Mouse (Mus musculus): ENCODE measurements around the gene Shank2. TPM values are rescaled to one million over a fixed set of nuclear protein-coding genes. Genes with fewer than 3 reads are reported as not detected.
A peak's percentile ranks its signal among the peaks of the same experiment; 100 is the strongest.

Gene Shank2
- total RNA-seq, 4 experiments from 2014 or later: 15.1 to 28.5 (median 23.6) TPM

DNA sequence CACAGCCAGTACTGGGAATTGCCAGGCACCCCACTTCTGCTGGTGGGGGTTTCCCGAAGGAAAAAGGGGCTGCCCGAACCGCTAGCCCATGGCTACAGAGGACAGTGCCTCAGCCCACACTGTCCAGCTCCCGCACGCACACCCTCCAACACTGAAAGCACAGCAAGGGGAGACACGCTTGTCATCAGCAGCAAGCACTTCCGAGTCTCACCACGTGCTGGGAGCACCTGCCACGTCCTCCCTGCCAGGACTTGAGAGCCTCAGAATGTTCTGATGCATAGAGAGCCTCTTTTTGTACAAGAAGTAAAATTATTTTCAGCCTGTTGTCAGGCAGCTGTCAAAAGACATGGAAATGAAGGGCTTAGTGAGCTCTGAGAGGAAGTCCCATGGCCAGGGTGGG is 169.0 kb downstream of the Shank2 start:
- DNase-seq: no peak

DNA sequence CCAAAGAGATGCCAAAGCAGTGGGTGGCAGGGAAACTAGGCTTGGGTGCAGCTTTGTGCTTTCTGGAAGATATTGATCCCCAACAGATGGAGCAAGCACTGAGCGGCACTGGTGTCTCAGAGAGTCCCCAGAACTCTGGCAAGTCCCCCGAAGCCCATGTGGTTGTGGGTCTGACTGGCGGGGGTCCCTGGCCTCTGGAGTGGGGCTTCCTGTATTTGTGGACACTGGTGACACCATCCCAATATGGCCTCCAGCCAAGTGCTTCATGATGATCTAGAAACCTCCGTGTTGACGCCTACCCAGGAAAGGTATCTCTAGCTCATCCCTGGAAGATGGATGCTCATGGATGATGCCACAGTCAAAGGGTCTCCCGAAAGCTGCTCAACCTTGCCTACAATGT is 172.1 kb downstream of the Shank2 start:
- DNase-seq: no peak

DNA sequence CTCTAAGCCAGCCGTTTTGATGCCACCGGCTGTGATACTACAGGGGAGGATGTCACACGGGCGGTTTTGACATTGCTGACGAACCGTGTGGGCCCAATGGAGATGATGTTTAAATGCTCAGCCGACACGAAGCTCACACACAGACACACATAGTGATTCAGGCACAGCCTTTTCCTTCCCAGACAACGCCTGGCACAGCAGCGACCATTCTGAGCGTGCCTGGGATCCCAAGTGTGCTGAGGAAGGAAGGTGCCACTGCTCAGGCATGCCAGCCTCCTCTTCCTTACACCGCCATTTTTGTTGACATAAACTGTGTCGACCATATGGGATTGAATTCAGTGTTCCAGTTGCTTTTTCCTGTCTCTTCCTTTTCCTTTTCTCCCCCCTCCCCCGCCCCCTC is 172.6 kb downstream of the Shank2 start:
- DNase-seq: no peak

DNA sequence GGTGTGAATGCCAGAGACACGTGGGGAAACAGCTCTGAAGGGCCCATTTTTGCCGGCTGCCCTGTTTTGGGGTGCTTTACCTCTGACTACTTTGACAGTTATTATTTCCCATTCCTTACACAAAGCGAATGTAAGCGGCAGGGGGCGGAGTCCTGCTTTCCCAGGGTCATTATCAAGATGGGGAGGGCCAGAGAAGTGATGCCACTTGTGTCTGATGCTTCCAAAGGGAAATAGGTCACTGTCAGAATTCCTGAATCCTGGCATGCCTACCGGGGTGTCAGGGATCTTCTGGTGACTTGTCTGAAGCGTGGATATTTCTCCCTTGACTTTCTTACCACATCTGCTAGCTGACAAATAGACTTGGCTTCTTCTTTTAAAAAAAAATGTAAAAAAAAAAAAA is 173.3 kb downstream of the Shank2 start:
- DNase-seq: no peak

DNA sequence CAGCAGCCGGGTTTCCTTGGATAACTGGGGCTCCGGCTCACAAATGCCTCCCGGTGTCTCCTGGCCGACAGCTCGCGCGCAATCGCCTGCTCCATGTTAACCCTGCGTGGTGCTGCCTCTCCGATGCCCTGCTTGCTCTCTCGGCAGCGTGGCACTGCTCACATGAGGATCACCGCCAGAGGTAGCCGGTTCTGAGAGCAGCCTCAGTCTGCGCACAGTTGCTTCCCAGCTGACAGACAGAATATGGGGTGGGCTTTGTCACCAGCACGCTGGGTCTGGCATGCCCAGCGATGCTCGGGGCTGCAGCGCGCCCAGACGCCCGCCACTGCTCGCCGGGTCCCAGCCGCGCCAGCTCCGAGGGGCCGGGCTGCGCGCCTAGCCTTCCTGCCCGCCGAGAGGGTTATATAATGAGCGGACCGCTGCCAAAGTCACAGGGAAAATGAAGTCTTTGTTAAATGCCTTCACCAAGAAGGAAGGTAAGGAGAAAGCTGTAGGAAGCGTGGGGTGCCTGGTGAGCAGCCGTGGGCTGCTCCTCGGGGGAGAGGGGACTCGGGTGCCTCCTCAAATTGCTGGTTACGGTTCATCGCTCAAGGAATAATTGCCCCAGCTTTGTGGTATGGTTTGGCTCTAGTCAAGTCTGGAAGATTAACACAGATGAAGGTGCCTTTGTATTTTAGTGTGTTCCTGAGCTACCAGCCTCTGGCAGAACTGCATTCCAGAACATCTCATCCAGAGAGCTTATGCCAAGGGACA is 173.9 kb downstream of the Shank2 start:
- no peak for DNase-seq

DNA sequence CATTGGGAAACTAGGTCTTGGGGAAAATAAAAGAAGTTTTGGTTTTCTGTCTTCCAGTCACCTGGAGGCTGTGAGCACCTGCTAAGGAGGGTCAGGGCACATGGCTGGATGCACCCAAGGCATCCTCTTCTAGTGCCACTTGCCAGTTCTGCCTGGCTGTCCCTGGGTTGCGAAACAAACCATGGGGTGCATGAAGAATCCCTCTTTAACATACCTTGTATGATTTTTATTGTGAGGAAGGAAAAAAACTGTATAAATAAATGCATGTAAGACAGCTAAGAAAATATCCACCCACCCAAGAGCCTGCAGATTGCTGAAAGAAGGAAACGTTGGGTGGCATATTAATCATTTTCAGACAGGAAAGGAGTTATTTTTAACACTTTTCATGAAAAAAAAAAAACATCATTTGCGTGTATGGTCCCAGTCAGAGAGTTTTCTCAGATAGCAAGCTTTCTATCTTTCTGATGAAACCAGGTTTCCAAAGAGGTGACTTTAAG is 174.6 kb downstream of the Shank2 start:
- no peak for DNase-seq

DNA sequence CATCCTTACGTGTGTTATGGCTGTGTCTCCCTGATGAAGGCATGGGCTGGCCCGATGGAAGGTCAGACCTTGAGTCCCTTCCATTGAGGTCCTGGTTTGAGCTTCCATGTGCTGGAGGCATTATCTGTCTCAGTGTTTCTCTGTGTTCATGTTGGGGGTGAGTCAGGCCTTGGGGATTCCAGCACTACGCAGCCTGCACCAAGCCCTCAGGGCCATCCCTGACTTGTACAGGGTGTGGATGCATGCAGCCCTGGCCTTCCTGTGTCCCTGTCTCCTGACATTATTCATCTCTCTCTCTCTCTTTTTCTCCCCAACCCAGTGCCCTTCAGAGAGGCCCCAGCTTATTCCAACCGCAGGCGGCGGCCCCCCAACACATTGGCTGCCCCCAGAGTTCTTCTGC is 177.7 kb downstream of the Shank2 start:
- DNase-seq: peak; percentile 56

DNA sequence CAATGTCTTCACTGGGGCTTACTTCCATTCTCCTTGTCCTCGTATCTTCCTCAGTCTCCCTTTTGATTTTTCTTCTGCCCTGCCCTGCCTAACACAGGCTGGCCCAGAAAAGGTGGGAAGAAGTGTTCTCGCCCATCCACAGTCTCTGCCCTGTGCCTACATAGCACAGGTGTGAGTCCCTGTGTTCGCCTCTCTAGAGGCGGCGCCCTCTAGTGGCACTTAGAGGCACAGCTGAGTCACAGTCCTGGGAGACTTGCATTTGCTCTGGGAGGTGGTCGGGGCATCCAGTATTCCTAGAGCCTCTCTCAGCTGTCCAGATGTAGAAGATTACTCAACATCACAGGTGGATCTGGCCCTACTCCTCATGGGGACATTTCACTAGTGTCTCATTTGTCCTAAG is 179.2 kb downstream of the Shank2 start:
- peak; percentile 24 for DNase-seq

DNA sequence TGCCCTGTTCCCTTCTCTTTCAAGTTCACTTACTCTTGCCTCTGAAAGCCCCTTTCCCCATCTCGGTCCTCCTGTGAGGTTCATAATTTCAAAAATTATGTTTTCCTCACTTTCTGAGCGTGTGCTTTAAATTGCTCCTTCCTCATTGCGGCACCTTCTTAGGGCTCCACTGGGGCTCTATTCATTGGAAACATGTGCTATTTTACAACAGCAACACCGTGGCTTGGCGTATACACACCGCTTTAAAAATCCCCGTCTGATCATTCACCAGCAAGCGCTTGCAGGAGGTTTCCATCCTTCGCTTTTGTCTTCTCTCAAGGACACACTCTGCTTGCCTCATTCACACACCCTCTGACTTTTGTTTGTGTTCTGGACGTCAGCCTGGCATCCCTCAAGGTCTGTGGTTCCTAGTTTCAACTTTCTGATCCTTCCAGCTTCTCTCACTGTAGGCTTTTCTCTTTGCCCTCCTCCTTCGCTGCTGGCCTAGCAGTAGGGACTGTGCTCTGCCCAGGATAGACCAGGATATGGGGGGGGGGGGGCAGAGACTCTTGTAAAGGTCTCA is 186.2 kb downstream of the Shank2 start:
- DNase-seq: peak; percentile 69

DNA sequence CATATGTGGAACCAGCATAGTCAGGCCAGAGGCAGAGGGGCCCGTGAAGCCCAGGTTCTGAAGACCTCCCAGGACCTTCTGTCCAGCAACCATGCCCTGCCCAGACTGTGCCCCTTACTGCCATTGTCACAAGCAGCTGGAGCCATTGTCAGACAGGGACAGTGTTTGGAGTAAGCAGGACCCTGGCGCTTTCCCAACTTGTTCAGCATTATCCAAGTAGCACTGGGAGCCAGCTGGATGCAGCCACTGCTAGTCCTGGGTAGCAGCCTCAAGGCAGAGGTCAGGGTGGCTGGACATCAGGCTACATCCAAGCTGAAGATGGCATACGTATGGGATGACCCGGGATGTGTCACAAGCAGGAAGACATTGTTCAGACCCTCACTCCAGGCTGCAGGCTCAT is 187.7 kb downstream of the Shank2 start:
- no peak for DNase-seq

DNA sequence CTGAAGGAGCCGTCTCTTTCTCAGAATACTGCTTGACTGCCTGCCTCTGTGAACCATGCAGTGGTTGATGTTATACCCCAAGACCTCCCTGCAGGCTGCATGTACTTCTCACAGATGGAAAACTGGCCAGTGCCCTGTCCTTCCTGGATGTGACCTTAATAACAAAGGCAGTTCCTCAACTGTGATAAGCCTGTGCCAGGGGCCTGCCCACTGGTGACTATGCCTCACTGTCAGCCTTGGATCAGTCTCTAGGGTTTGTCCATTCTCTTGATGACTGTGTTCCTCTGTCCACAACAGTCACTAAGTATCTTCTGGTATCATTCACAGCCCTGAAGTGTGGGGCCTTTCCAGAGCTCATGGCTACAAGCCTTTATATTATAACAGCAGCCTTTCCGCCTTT is 196.8 kb downstream of the Shank2 start:
- DNase-seq: peak; percentile 77

DNA sequence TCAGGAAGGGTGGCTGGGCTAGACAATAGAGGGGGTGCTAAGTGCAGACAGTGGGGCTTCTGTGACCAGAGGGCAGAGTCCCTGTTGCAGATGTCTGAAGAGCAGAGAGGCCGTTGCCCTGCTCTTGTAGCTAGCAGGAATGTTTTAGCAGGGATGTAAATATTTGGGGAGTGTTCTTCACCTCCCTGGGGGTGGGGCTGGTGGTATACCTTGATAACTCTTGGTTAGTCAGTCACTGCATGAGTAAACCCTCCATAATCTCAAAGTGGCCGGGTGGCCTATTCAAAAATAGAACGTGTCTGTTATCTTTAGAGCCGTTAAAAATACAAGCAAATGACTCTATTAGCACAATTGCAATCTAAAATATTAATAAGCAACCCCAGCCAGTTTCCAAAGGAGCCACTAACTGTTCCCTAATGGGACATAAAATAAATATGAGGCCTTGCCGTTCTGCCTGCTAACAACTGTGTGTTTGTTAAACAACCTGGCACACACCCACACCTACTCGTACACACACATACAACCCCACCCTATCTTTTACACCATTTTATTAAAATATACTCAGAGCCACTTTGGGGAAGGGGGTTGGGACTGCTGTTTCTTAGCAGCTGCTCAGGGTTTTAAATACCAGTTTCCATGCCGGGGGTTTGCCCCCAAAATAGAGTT is 200.4 kb downstream of the Shank2 start:
- DNase-seq: no peak

DNA sequence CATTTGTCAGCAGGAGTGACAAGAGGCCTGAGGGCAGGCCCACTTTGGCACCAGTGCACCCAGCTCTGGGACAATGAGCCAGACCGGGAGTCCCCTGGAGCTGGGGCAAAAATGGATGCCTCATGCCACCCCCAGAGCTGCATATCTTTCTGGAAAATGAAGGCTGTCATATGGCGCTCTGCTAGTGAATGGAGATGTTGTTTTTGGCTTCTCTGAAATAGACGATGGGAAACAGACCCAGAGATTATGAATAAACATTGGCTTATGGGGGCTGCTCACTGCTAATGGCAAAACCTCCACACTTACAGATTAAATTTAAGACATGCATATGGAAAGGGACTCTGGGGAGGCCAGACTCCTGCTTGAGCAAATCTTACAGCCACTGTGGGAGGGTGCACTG is 202.6 kb downstream of the Shank2 start:
- DNase-seq: no peak

DNA sequence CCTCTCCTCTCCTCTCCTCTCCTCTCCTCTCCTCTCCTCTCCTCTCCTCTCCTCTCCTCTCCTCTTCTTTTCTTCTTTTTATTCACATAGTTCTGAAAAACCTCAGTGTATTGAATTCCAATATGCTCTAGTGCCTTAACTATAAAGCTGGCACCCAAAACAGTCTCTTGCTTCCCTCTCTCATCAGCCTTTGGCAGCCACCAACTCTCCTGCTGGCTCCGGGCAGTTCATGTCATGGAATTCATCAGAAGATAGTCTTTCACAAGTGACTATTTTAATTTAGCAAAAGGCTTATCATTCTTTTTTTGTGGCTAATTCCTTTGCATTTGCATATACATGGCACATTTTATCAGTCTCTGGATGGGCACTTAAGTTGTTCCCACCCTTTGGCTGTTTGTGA is 203.4 kb downstream of the Shank2 start:
- DNase-seq: no peak

DNA sequence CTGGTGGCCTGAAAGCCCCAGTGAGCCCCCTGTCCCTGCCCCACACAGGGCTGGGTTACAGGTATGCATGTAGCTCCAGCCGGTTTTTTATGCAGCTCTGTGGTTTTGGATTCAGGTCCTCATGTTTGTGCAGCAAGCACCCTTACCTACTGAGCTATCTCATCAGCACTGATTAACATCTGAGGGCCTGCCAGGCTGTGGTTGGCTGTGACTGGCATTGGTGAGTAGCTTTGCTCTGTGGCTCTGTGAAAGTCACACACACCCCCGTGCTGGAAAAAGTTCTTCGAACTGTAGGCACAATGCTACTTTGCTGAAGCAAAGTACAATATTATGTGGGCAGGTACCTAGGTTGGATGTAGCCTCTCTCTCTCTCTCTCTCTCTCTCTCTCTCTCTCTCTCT is 204.1 kb downstream of the Shank2 start:
- no peak for DNase-seq

DNA sequence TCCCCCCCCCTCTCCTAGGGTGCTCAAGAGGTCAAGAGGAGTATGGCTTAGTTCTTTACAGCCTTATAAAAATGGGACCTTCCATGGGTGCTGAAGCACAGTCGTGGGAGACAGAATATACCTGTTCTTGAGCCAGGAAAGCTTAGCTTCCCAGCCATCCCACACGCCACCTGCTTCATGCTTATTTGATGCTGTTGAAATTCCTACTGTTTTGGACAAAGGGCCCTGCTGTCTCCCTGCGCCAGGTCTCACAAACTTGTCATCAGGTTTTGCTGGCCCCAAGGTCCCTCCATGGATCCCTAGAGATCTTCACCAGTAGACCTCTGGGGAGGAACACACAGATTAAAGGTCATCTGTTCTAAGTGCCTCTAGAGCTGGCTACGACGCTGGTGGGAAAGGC is 204.5 kb downstream of the Shank2 start:
- DNase-seq: no peak

DNA sequence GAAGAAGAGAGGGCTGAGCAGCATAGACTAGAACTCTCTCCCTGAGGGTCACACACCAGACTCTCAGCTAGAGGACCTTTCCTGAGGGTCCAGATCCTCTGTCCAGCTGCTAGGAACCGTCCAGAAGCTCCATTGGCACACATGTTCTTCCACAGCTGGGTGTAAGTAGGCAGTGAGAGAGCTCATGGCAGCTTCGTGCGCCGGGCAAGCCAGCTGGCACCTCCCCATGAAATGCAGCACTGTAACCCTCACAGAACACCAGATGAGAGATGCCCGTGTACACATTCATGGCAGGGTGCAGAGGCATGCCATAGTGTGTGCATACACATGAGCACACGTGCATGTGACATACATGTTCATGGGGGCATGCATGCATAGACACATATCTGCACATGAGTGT is 205.4 kb downstream of the Shank2 start:
- DNase-seq: no peak

DNA sequence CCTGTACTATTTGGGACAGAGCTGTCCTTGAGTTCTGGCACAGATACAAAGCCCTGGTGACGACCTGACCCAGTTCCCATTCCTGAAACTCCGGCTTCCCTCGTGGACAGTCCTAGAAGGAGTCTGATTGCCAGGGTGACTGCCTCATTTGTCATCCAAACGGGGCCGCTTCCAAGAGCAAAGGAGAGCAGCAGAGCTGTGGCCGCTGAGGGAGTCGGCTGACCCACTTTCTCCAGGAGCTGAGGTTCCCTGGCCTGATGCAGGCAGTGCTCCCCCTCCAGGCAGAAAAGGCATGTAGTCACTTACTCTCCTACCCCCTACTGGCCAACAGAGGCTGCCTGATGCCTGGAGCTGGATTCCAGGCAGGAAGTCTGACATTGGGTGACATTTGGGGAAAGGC is 206.1 kb downstream of the Shank2 start:
- peak; percentile 94 for DNase-seq

DNA sequence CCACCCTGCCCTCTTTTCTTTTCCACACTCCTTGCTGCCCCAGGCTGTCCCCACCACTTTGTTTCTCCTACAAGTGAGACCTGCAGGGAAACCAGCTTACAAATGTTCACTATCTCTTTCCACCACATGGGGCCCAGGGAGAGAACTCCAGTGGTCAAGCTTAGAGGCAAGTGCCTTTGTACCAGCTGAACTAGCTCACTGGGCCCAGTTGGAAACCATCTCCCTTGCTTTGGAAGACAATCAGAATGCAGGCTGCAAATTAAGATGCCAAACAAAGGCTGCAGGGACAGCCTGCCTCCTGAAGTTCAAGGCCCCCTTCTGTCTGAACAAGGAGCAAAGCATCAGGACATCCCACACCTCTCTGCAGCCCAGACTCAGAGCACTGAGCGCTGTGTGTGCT is 206.9 kb downstream of the Shank2 start:
- no peak for DNase-seq

DNA sequence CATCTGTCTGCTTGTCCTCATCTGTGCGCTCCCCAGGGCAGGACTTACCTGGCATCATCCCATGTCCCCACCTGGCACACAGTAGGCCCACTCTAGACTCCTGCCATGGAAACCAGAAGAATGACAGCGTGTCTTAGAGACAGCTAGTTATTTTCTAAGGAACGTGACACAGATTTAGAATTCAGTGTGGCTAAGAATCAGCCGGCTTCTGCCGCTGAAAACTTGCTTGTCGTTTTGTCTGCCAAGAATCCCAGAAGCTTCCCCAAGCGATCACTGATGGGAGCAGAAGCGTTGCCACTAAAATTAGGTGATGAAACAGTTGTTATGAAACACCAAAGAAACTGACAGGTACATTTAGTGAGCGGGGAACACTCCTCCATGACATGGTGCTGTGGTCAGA is 208.8 kb downstream of the Shank2 start:
- DNase-seq: no peak

DNA sequence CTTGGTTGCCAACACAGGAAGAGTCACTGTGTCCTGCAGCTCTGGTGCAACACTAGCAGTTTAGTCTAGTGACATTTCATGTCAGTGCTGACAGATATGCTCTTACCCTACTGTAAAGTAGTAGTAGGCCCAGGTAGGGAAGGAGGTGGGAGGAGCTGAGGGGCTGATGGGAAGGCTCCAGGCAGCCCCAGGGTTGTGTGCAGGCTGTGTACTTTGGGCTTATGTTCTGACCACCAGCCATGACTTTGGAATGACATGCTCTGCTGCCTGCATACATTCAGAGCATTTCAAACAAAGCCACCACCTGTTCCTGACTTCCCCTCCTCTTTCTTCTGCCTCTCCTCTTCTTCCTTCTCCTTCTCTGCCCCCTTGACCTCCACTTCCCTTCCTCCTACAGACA is 211.0 kb downstream of the Shank2 start:
- DNase-seq: no peak

DNA sequence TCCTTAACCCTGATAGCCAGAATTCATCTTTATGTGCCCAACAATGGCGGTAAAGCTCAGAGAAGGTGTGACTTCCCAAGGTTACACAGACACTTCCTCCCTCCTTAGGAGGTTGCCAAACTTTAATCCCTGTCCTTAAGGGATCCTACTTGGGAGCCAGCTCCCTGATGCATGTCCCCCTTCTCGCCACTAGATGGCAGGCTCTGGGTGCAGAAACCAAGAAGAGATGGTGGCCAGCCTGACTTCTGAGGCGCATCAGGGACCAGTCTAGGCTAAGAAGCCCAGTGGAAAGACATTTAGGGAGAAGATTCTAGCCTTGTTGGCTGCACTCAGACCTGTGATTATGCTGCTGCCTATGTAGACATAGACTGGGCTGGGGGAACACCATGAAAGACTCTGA is 215.5 kb downstream of the Shank2 start:
- peak; percentile 52 for DNase-seq

DNA sequence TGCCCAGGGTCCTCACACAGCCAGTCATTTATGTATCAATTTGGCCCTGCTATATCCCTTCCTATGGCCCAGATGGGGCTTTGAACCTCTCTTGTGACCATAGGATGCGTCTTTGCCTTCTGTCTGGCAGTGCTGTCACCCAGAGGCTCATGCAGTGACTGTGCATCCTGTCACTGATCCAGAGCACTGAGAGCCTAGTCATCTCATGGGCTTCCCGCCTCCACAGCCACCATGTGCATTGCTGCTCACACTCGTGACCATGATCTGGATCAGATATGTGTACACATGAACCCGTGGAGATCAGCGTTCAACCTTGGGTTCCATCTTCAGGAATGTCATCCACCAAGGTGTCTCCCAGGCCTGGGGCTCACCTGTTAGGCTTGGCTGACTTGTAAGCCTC is 227.0 kb downstream of the Shank2 start:
- DNase-seq: no peak

DNA sequence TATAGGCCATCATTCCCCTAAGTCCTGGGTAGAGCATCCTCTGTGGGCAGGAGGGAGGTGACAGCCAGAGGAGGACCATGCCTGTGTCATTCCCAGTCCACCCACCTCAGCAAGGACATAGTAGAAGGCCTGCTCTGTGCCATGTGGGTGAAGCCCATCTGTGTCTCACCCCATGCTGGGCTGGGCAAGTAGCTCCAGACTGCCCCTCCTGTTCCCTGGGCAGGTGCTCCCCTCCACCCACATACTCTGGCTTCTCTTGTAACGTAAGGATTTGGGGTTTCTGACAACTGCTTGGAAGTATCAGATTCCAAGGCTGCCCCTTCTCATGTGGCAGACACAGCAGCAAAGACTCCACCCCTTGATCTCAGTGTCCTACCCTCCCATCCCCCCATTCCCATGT is 227.7 kb downstream of the Shank2 start:
- DNase-seq: no peak

All from adrenal gland, adult 8-10 months (tissue).